Mouse (Mus musculus) intestine, embryonic 14.5 days (tissue): ENCODE data around the gene Kif19a. TPM values are rescaled to one million over a fixed set of nuclear protein-coding genes. Genes with fewer than 3 reads are reported as not detected.
A peak's percentile ranks its signal among the peaks of the same experiment; 100 is the strongest.

Source experiments
- ATAC-seq: fragments of 200-750 bp; cut with Nextera tagmentation; replicated peaks from 2 replicates; pipeline ENCODE4 v1.8.0; 2017; ENCODE audit warnings: low read depth, moderate number of reproducible peaks, moderate TSS enrichment, moderate library complexity; ENCODE audit not compliant: low FRiP score, low TSS enrichment
- DNase-seq: peaks from one replicate; pipeline ENCODE4 v3.0.0-alpha.2; 2018; ENCODE audit warnings: low spot score
- H3K27ac ChIP-seq: fragments of 300-500 bp; sonication (generic); 2 replicates; pipeline ENCODE4 v1.5.1; 2014; ENCODE audit warnings: low read depth, mild to moderate bottlenecking, control low read depth
- H3K27me3 ChIP-seq: fragments of 300-500 bp; sonication (generic); replicated peaks from 2 replicates; pipeline ENCODE4 v1.6.1; 2014; ENCODE audit warnings: low read length, control low read depth; ENCODE audit not compliant: control insufficient read depth, insufficient read depth
- H3K36me3 ChIP-seq: fragments of 300-500 bp; sonication (generic); 2 replicates; pipeline ENCODE4 v1.6.1; 2014; ENCODE audit warnings: low read length, control low read depth; ENCODE audit not compliant: control insufficient read depth, insufficient read depth
- H3K4me1 ChIP-seq: fragments of 300-500 bp; sonication (generic); replicated peaks from 2 replicates; pipeline ENCODE4 v1.6.1; 2014; ENCODE audit warnings: low read length, control low read depth, mixed read lengths; ENCODE audit not compliant: control insufficient read depth, insufficient read depth
- H3K4me2 ChIP-seq: fragments of 300-500 bp; sonication (generic); 2 replicates; pipeline ENCODE4 v1.6.1; 2014; ENCODE audit warnings: low read length
- H3K4me3 ChIP-seq: fragments of 300-500 bp; sonication (generic); 2 replicates; pipeline ENCODE4 v1.5.1; 2014; ENCODE audit warnings: low read depth, low read length, control low read depth, mixed read lengths
- H3K9ac ChIP-seq: fragments of 300-500 bp; sonication (generic); 2 replicates; pipeline ENCODE4 v1.6.1; 2014; ENCODE audit warnings: mild to moderate bottlenecking, low read length
- H3K9me3 ChIP-seq: fragments of 300-500 bp; sonication (generic); 2 replicates; pipeline ENCODE4 v1.6.1; 2016; ENCODE audit warnings: low read length, control low read depth; ENCODE audit not compliant: control insufficient read depth
- WGBS: fragments of 180-500 bp; shearing (Covaris S2); extraction: QIAGEN DNeasy Blood & Tissue Kit; methylation state at CpG from one replicate; pipeline ENCODE4 v1.1.7; 2014; 5-methylcytosine and 5-hydroxymethylcytosine counted together
- polyA plus RNA-seq: library from polyadenylated mRNA; unstranded; fragments of >200 nt; fragmentation: Nextera tagmentation; extraction: Ambion mirVana; gene quantifications from 2 replicates; pipeline ENCODE4 v1.2.1, GENCODE M21; 2014

Kif19a gene
- polyA plus RNA-seq, 1 experiment from 2014 or later: 1.2 TPM

GRCm38 (mm10) chr11:114728333-114728732 is 36.9 kb upstream of the Kif19a start:
- Histone ChIP-seq H3K27me3 (no peaks in the 10 kb centered on the region), H3K9ac (no peak overlapping the region), H3K4me2 (no peak overlapping the region), H3K9me3 (no peaks in the 10 kb centered on the region), H3K27ac (no peak overlapping the region), H3K36me3 (no peaks in the 10 kb centered on the region), H3K4me3 (no peak overlapping the region), H3K4me1 (no peaks in the 10 kb centered on the region; the same call in 1 of the 2 replicates)
- DNase-seq: no peak
- WGBS: 51% methylated on average over 5 of the region's 5 CpGs
- no peak for ATAC-seq

GRCm38 (mm10) chr11:114729832-114730363 is 35.3 kb upstream of the Kif19a start:
- 40% methylated on average over 6 of the region's 6 CpGs for WGBS
- no peak overlapping the region for H3K27ac ChIP-seq
- no peak overlapping the region for H3K9ac ChIP-seq
- no peaks in the 10 kb centered on the region for H3K9me3 ChIP-seq
- ATAC-seq (no peak), DNase-seq (no peak)
- H3K36me3 ChIP-seq: no peaks in the 10 kb centered on the region
- no peak overlapping the region for H3K4me2 ChIP-seq
- no peaks in the 10 kb centered on the region for H3K27me3 ChIP-seq
- H3K4me1 ChIP-seq: no peaks in the 10 kb centered on the region; the same call in 1 of the 2 replicates
- H3K4me3 ChIP-seq: no peak overlapping the region

- ATAC-seq (no peak), DNase-seq (no peak)
- WGBS: 71% methylated on average over 4 of the region's 4 CpGs
- Histone ChIP-seq H3K9me3 (no peaks in the 10 kb centered on the region), H3K27me3 (no peaks in the 10 kb centered on the region), H3K9ac (no peak overlapping the region), H3K27ac (no peak overlapping the region), H3K36me3 (no peaks in the 10 kb centered on the region), H3K4me2 (no peak overlapping the region), H3K4me3 (no peak overlapping the region), H3K4me1 (no peaks in the 10 kb centered on the region; the same call in 1 of the 2 replicates)
Measured at GRCm38 (mm10) chr11:114731711-114732110, 33.5 kb upstream of the Kif19a start.

- H3K27ac ChIP-seq: no peak overlapping the region
- no peak overlapping the region for H3K9ac ChIP-seq
- no peaks in the 10 kb centered on the region for H3K4me1 ChIP-seq
Measured at GRCm38 (mm10) chr11:114732890-114733289, 32.3 kb upstream of the Kif19a start.

GRCm38 (mm10) chr11:114736111-114736510 is 29.1 kb upstream of the Kif19a start:
- no peaks in the 10 kb centered on the region for H3K9me3 ChIP-seq
- DNase-seq: no peak
- WGBS: 77% methylated on average over 2 of the region's 2 CpGs
- no peak overlapping the region for H3K9ac ChIP-seq
- no peak overlapping the region for H3K27ac ChIP-seq
- no peak overlapping the region for H3K4me2 ChIP-seq
- no peak overlapping the region for H3K4me3 ChIP-seq
- H3K27me3 ChIP-seq: no peaks in the 10 kb centered on the region
- ATAC-seq: no peak
- no peaks in the 10 kb centered on the region for H3K36me3 ChIP-seq
- no peaks in the 10 kb centered on the region for H3K4me1 ChIP-seq

More at GRCm38 (mm10) chr11:114732890-114733289, 32.3 kb upstream of the Kif19a start:
- DNase-seq (no peak), ATAC-seq (no peak)
- H3K4me2 ChIP-seq: no peak overlapping the region
- H3K4me3 ChIP-seq: no peak overlapping the region
- no peaks in the 10 kb centered on the region for H3K36me3 ChIP-seq
- no peaks in the 10 kb centered on the region for H3K27me3 ChIP-seq
- 76% methylated on average over 22 of the region's 22 CpGs for WGBS
- no peaks in the 10 kb centered on the region for H3K9me3 ChIP-seq

- ATAC-seq: 0 out of 2 replicates have a peak, but pooled peaks have one; percentile 69
- H3K9me3 ChIP-seq: no peaks in the 10 kb centered on the region
- H3K4me2 ChIP-seq: no peak overlapping the region
- H3K36me3 ChIP-seq: no peaks in the 10 kb centered on the region
- no peak overlapping the region for H3K27ac ChIP-seq
- no peaks in the 10 kb centered on the region for H3K4me1 ChIP-seq
- no peak overlapping the region for H3K9ac ChIP-seq
- no peaks in the 10 kb centered on the region for H3K27me3 ChIP-seq
- 37% methylated on average over 11 of the region's 11 CpGs for WGBS
- DNase-seq: peak; percentile 66
- no peak overlapping the region for H3K4me3 ChIP-seq
Measured at GRCm38 (mm10) chr11:114736913-114737624, 28.1 kb upstream of the Kif19a start.

GRCm38 (mm10) chr11:114740598-114740997 is 24.6 kb upstream of the Kif19a start:
- H3K27me3 ChIP-seq: no peaks in the 10 kb centered on the region
- WGBS: 49% methylated on average over 10 of the region's 10 CpGs
- H3K9me3 ChIP-seq: no peaks in the 10 kb centered on the region
- no peak overlapping the region for H3K9ac ChIP-seq
- DNase-seq (no peak), ATAC-seq (no peak)
- H3K4me1 ChIP-seq: no peaks in the 10 kb centered on the region; the same call in 1 of the 2 replicates
- no peaks in the 10 kb centered on the region for H3K36me3 ChIP-seq
- H3K27ac ChIP-seq: no peak overlapping the region
- H3K4me2 ChIP-seq: no peak overlapping the region
- no peak overlapping the region for H3K4me3 ChIP-seq

- Histone ChIP-seq H3K9me3 (no peaks in the 10 kb centered on the region), H3K36me3 (no peaks in the 10 kb centered on the region), H3K27ac (no peak overlapping the region), H3K27me3 (no peaks in the 10 kb centered on the region), H3K4me2 (no peak overlapping the region), H3K9ac (no peak overlapping the region), H3K4me1 (no peaks in the 10 kb centered on the region; the same call in 1 of the 2 replicates), H3K4me3 (no peak overlapping the region)
- ATAC-seq (no peak), DNase-seq (no peak)
- 43% methylated on average over 6 of the region's 6 CpGs for WGBS
Measured at GRCm38 (mm10) chr11:114741451-114741850, 23.7 kb upstream of the Kif19a start.
